Mouse (Mus musculus): ENCODE measurements around the gene Gna13.
A peak's percentile ranks its signal among the peaks of the same experiment; 100 is the strongest.

The Gna13 gene

DNA sequence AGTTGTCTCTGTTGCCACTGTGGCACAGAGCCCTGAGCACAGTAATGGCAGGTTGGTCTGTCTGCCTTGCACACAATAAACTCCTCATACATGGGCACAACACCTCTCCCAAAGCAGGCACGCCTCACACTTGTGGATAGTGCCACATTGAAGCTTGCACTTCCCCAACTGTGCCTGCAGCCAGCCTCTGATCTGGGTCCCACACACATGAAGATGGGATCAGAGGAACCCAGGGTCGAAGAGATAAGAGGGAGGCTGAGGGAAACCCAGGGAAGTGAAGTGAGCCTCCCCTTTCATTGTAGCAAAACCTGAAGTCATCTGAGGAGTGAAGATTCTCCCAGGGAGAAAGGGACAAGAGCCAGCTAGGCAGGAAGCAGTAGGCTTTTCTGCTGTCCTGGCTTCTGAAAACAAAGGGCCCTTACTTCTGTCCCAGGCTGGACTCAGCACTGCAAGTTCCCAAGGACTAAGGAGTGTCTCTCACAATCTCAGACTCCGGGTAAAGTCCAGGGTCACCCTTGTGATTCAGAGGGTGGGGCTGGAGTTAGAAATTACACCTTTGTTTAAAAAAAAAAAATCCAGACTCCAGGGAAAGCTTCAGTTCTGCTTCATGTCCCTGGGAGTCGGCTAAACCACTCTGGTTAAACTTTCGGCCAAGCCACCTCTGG is 12.8 kb upstream of the Gna13 start:
- no peak for DNase-seq (ENCODE audit: low spot score)

DNA sequence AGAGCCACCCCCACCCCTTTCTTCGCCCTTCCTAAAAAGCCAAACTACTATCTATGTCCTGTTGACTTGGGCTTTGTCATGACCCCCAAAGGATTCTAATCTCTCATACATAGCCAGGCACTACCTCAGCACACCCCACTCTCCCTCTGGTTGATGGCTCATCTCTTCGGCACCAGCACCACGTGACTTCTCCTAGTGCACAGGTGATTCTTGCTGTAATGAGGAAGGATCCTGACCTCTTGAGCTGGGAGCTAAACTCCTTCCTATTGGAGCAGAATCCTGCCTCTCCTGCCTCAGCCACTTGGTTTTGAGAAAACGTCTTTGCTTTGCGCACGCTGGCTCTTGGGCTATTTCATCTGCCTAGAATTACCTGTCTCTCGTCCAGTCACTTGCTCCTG is 12.3 kb upstream of the Gna13 start:
- DNase-seq (ENCODE audit: low spot score), result no peak

DNA sequence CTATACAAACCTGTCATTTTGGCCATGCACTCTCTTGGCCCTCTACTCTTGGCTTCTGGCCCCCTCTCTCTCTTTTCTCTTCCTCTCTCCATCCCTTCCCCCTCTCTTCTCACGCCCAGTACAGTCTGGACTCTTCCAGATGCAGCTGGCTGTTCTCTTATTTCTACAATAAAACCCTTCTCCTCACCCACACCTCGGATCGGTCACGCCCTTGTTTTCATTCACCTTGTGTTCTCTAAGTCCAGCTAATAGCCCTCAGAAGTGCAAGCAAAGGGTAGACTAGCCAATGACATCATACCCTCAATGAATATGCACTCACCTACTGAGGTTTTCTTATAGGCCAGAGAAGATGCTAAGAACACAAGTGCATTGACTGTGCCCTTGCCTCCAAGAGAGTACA is 11.1 kb upstream of the Gna13 start:
- DNase-seq (ENCODE audit: low spot score), result no peak

DNA sequence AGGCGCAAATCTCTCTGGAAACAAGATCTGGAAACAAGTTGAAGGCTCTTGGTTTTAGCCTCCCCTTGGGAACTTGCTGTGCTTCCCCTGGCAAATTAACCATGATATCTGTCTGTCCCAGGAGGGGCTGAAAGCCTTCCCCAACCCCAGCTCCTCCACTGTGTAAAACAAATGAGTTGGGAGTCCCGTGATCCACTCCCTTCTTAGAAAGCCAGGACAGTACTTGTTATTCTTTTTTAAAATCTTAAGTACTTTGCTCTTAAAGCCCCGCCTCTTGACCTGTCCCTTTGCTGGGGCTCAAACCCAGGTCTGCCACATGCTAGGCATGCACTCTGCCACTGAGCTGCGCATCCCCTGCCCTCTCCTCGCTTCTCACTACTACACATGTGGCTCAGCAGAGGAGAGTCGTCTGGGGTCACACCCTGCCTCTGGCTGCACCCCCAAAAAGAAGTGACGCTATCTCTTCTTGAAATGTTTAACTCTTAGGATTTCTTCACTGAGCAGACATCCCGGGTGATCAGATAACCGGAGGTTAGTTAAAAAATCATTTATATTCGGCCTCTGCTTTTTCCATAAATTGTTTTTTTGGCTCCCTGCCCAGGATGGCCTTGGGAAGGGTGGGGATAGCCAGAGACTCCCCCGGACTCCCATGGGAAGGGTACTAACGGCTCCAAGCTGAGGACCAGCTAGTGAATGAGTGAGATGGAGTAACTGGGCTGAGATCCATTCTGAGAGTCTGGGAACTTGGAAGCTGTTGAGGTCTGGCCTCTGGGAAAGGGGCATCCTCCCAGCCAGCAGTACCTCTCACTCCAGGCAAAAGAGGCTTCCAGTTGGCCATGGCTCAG is 9.0 kb upstream of the Gna13 start:
- no peak for DNase-seq (ENCODE audit: low spot score)

DNA sequence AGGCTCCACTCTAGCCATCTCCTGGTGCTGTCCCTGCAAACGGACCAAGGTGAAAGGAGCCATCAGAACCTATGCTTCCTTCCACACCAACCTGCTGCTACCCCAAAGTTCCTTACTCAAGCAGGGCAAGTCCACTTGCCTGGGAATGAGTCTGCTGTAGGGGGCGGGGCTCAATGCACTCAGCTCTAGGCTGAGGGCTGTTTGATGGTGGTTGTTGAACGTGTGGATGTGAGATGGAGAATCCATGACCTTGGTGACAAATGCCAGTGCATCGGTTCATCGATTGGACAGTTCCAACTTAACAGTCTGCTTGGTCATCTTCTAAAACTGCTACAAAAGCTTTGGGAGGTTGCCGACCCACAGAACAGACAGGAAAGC is 8.4 kb upstream of the Gna13 start:
- no peak for DNase-seq (ENCODE audit: low spot score)

- DNase-seq (ENCODE audit: low spot score), result no peak
Measured at GRCm38 (mm10) chr11:109355771-109356388, 6.8 kb upstream of the Gna13 start.

- DNase-seq (ENCODE audit: low spot score), result no peak
Measured at GRCm38 (mm10) chr11:109357171-109357570, 5.5 kb upstream of the Gna13 start.

GRCm38 (mm10) chr11:109358549-109358948 is 4.1 kb upstream of the Gna13 start:
- no peak for DNase-seq (ENCODE audit: low spot score)

- DNase-seq (ENCODE audit: low spot score), result no peak
Measured at GRCm38 (mm10) chr11:109359043-109359752, 3.4 kb upstream of the Gna13 start.

GRCm38 (mm10) chr11:109360102-109360501 is 2.5 kb upstream of the Gna13 start:
- no peak for DNase-seq (ENCODE audit: low spot score)

GRCm38 (mm10) chr11:109360581-109361040 is 2.0 kb upstream of the Gna13 start:
- DNase-seq (ENCODE audit: low spot score), result no peak

DNA sequence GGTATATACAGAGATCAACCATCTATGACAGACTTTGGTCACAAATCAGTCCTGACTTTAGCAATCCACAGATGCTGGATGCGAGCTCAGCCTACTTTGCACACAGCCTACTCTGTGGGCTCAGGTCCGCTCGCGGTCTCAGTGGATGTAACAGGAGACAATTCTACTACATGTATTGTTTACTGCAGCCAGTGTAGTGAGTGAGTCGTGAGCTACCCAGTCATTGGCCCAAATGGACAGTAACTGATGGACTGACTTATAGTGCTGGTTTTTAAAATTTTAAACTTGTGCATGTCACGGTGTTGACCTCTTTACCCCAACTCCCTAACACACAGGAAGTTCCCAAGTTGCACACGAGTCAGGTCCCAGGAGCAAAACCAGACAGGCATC is 1.4 kb upstream of the Gna13 start:
- no peak for DNase-seq (ENCODE audit: low spot score)

GRCm38 (mm10) chr11:109361631-109362462 is 784 bp upstream of the Gna13 start:
- DNase-seq (ENCODE audit: low spot score), result no peak

- peak; percentile 65 for DNase-seq (ENCODE audit: low spot score)
Measured at GRCm38 (mm10) chr11:109363191-109364133, 831 bp downstream of the Gna13 start.

GRCm38 (mm10) chr11:109364337-109364736 is 1.7 kb downstream of the Gna13 start:
- no peak for DNase-seq (ENCODE audit: low spot score)

GRCm38 (mm10) chr11:109364881-109365280 is 2.2 kb downstream of the Gna13 start:
- DNase-seq (ENCODE audit: low spot score), result no peak

GRCm38 (mm10) chr11:109365818-109366217 is 3.2 kb downstream of the Gna13 start:
- no peak for DNase-seq (ENCODE audit: low spot score)

DNA sequence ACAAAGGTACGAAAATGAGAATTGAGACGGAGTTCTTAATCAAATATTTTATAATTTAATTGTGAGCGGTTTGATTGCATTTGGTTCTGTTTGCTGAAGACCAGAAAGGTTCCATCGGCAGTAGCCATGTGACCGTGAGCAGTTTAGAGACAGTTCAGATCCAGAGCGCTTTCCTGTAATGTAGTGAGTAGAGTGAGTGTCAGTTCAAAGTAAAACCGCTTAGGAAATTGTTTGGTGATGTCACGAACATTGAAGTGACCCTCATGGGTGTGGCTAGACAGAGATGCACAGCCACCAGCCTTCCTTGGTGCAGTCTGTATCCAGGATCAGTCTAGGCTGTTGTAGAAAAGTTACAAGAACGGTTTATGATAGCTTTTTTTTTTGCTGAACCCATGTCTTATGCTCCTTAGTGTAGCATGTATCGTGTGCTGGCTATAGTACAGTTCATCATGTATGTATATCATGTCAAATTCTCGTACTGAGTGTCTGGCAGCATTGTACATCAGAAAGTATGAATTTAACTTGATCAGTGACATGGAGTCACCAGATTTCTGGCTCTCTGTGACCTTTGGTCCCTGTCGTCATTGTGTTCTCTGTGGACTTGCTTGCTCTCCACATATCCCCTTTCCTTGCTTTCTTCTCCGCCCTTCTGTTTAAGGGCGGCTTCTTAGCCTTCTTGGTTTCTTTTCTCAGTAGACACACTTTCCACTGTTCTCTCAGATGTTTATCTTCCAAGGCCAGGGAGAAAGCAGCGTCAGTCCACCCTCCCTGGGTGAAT is 4.4 kb downstream of the Gna13 start:
- DNase-seq (ENCODE audit: low spot score), result no peak

- no peak for DNase-seq (ENCODE audit: low spot score)
Measured at GRCm38 (mm10) chr11:109369026-109369637, 6.5 kb downstream of the Gna13 start.

All from ovary, postnatal 36 days (tissue).